Mouse (Mus musculus) left cerebral cortex, postnatal 25 days (tissue): ENCODE measurements around the gene Cpox. TPM values are rescaled to one million over a fixed set of nuclear protein-coding genes. Genes with fewer than 3 reads are reported as not detected.
A peak's percentile ranks its signal among the peaks of the same experiment; 100 is the strongest.

ENCODE experiments used
- DNase-seq, 2 experiments: peaks; one replicate each; pipeline ENCODE4 v3.0.0; 2022; ENCODE audit warnings: low spot score in 2 of 2, mixed read lengths in 1 of 2
- intact Hi-C: fragments of 180-260 bp; cut with DNase I; formaldehyde crosslinking; loops from one replicate; pipeline ENCODE4 v1.15.1; 2025
- total RNA-seq, 2 experiments: library from RNA; stranded (reverse); gene quantifications; 2 replicates each; pipeline ENCODE4 v1.2.3; 2021

Cpox gene
- total RNA-seq, 2 experiments from 2014 or later, result 40.2 to 40.4 TPM

GRCm38 (mm10) chr16:58689555-58690169 is 19.6 kb downstream of the Cpox start:
- DNase-seq, result no peak
- intact Hi-C loops, result no loop called here

GRCm38 (mm10) chr16:58690322-58690732 is 20.2 kb downstream of the Cpox start:
- no peak for DNase-seq
- intact Hi-C loops, result no loop called here

- DNase-seq, result no peak
- intact Hi-C loops, result no loop called here
Measured at GRCm38 (mm10) chr16:58694091-58694490, 24.0 kb downstream of the Cpox start.

GRCm38 (mm10) chr16:58696796-58697195 is 26.7 kb downstream of the Cpox start:
- no peak for DNase-seq
- intact Hi-C loops, result no loop called here

- no peak for DNase-seq
- intact Hi-C loops, result no loop called here
Measured at GRCm38 (mm10) chr16:58697261-58697660, 27.2 kb downstream of the Cpox start.

- intact Hi-C loops, result no loop called here
- DNase-seq, result no peak
Measured at GRCm38 (mm10) chr16:58700174-58700573, 30.1 kb downstream of the Cpox start.

GRCm38 (mm10) chr16:58700816-58701424 is 30.8 kb downstream of the Cpox start:
- intact Hi-C loops, result no loop called here
- no peak for DNase-seq

GRCm38 (mm10) chr16:58701779-58702178 is 31.7 kb downstream of the Cpox start:
- DNase-seq, result no peak
- intact Hi-C loops, result no loop called here

- intact Hi-C loops, result no loop called here
- no peak for DNase-seq
Measured at GRCm38 (mm10) chr16:58702329-58702932, 32.3 kb downstream of the Cpox start.

- intact Hi-C loops, result no loop called here
- DNase-seq, result peak in 1 of 2 experiments; percentile 63
Measured at GRCm38 (mm10) chr16:58703382-58704124, 33.5 kb downstream of the Cpox start.

GRCm38 (mm10) chr16:58704999-58705398 is 34.9 kb downstream of the Cpox start:
- DNase-seq, result no peak
- intact Hi-C loops, result no loop called here

GRCm38 (mm10) chr16:58707276-58707905 is 37.3 kb downstream of the Cpox start:
- intact Hi-C loops, result no loop called here
- DNase-seq, result peak in 1 of 2 experiments; percentile 80

- intact Hi-C loops, result no loop called here
- DNase-seq, result no peak
Measured at GRCm38 (mm10) chr16:58708601-58709475, 38.7 kb downstream of the Cpox start.

- intact Hi-C loops, result no loop called here
Measured at GRCm38 (mm10) chr16:58709536-58709935, 39.4 kb downstream of the Cpox start.

GRCm38 (mm10) chr16:58712221-58712620 is 42.1 kb downstream of the Cpox start:
- intact Hi-C loops, result no loop called here
- no peak for DNase-seq

More at GRCm38 (mm10) chr16:58709536-58709935, 39.4 kb downstream of the Cpox start:
- no peak for DNase-seq

GRCm38 (mm10) chr16:58713128-58713527 is 43.0 kb downstream of the Cpox start:
- intact Hi-C loops, result no loop called here
- no peak for DNase-seq

- peak in 1 of 2 experiments; percentile 54 for DNase-seq
- intact Hi-C loops, result no loop called here
Measured at GRCm38 (mm10) chr16:58715018-58715417, 44.9 kb downstream of the Cpox start.

GRCm38 (mm10) chr16:58718666-58719120 is 48.6 kb downstream of the Cpox start, which contains the start of gene Gpr15:
Gene Gpr15 (minus strand): TSS chr16:58719070.
- intact Hi-C loops, result no loop called here
- no peak for DNase-seq

- DNase-seq, result no peak
- intact Hi-C loops, result no loop called here
Measured at GRCm38 (mm10) chr16:58722292-58722691, 52.2 kb downstream of the Cpox start.
